Mouse (Mus musculus): ENCODE measurements around the gene Fam117a.

GRCm38 (mm10) chr11:95390420-95390819 is 53.6 kb downstream of the Fam117a start:
- no peak for TF ChIP-seq CTCF (IDR thresholded peaks at IDR 0.05; ENCODE audit: low read depth)
- TF ChIP-seq EP300 (optimal IDR thresholded peaks at IDR 0.05) = no peak
